Mouse (Mus musculus) cerebellum, adult 2 months (tissue): ENCODE data around the gene Adcy9. TPM values are rescaled to one million over a fixed set of nuclear protein-coding genes. Genes with fewer than 3 reads are reported as not detected.
"Not testable (repeated sequence)": the region's sequence is repeated elsewhere in the genome, so short reads cannot be mapped to it uniquely, and the experiment has no call there.

ENCODE experiments used
- DNase-seq, 2 experiments: peaks; one replicate each; pipeline ENCODE4 v3.0.0; 2021
- H3K27ac ChIP-seq: fragments of 200-500 bp; 2 replicates; pipeline ENCODE4 v1.5.1; 2012; ENCODE audit warnings: low read length, control low read depth, inconsistent platforms; ENCODE audit not compliant: insufficient read depth
- H3K27me3 ChIP-seq: fragments of 200-500 bp; 2 replicates; pipeline ENCODE4 v1.6.1; 2012; ENCODE audit warnings: inconsistent platforms, mild to moderate bottlenecking, low read length, moderate library complexity; ENCODE audit not compliant: control insufficient read depth, insufficient read depth
- H3K4me1 ChIP-seq: fragments of 200-500 bp; 2 replicates; pipeline ENCODE4 v1.6.1; 2011; ENCODE audit warnings: low read length; ENCODE audit not compliant: control insufficient read depth, insufficient read depth
- H3K4me3 ChIP-seq: fragments of 200-500 bp; replicated peaks from 2 replicates; pipeline ENCODE3; 2011; ENCODE audit warnings: mild to moderate bottlenecking, low read depth, low read length, control low read depth; ENCODE audit not compliant: insufficient read depth
- CTCF ChIP-seq: fragments of 200-500 bp; IDR thresholded peaks from 2 replicates; pipeline ENCODE4 v1.5.1; 2011; ENCODE audit warnings: low read depth, mild to moderate bottlenecking, control low read depth, low read length, moderate library complexity, borderline replicate concordance; ENCODE audit not compliant: insufficient read depth
- POLR2A ChIP-seq: fragments of 200-500 bp; IDR thresholded peaks from 2 replicates; pipeline ENCODE4 v1.6.1; 2011; ENCODE audit warnings: low read length, control low read depth, borderline replicate concordance; ENCODE audit not compliant: insufficient read depth
- WGBS: fragments of 180-500 bp; shearing (Covaris S2); methylation state at CpG from one replicate; pipeline ENCODE4 v1.1.7; 2018; 5-methylcytosine and 5-hydroxymethylcytosine counted together
- polyA plus RNA-seq: library from polyadenylated mRNA; depleted of rRNA; stranded (reverse); fragments of >200 nt; gene quantifications from 2 replicates; pipeline ENCODE4 v1.2.3, GENCODE M21; 2012

Gene Adcy9
- polyA plus RNA-seq, 1 experiment: 23.7 TPM

DNA sequence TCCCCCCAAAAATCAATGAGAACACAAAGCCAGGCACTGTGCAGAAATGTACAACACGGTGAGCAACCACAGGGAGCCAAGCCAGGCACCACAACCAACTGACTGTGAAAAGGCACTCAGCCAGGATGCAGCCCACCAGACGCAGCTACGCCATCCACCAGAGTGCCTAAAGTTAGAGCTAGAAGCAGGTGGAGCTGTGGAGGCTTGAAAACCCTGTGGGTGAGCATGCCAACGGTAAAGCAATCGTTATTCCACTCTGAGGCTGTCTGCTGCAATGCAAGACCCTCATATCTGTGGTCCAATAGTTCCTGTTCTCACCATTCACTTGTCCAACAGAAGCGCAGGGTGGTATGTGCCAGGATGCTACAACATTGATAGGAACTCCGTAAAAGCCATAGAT is 77.7 kb downstream of the Adcy9 start:
- no peak for TF ChIP-seq CTCF
- TF ChIP-seq POLR2A: no peak
- DNase-seq: no peak

DNA sequence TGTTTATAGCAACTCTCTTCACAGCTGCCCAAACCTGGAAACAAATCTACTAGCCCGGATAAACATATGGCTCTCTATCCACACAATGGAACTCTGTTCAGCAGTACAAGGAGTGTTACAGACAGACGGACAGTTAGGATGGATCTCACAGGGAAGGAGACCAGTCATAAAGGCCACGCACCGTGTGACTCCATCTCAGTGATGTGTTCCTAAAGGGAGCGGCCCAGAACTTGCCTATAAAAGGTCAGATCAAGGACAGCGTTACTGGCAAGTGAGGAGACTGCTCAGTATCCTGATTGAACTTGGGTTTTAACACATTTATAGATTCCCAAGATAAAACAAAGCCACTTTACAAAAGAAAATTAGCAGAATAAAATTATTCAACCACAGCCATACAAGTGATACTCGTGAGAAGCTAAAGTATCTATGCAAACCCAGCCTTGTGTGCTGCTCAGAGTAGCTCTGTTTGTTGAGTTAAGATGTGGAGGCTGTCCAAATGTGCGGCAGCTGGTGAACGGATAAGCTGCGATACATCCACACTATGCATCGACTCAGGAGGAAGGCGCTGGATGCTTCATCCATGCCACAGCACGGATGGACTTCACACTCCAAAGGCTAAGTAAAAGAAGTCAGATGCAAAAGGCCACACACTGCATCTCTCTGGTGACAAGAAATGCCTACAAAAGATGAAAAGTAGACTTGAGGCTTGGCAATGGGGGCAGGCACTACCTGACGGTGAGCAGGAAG is 78.8 kb downstream of the Adcy9 start:
- Histone ChIP-seq H3K27me3 (no peaks in the 10 kb centered on the region), H3K27ac (no peak overlapping the region), H3K4me3 (no peak overlapping the region), H3K4me1 (peaks cover 9% of the 10 kb centered on the region)
- no peak for DNase-seq
- WGBS: 49% methylated on average over 14 of the region's 14 CpGs
- TF ChIP-seq CTCF: no peak
- no peak for TF ChIP-seq POLR2A

More for the DNA sequence above, 77.7 kb downstream of the Adcy9 start:
- no peaks in the 10 kb centered on the region for H3K27me3 ChIP-seq
- H3K4me3 ChIP-seq: no peak overlapping the region
- WGBS: 56% methylated on average over 7 of the region's 7 CpGs
- H3K4me1 ChIP-seq: peaks cover 9% of the 10 kb centered on the region
- H3K27ac ChIP-seq: no peak overlapping the region

GRCm38 (mm10) chr16:4339216-4339615 is 81.1 kb downstream of the Adcy9 start:
- not testable (repeated sequence) for H3K4me3 ChIP-seq, H3K27ac ChIP-seq, DNase-seq, H3K4me1 ChIP-seq, H3K27me3 ChIP-seq
- WGBS: 72% methylated on average over 7 of the region's 7 CpGs

GRCm38 (mm10) chr16:4337269-4337668 is 83.0 kb downstream of the Adcy9 start:
- WGBS: 58% methylated on average over 4 of the region's 4 CpGs
- TF ChIP-seq POLR2A: no peak
- peaks cover 9% of the 10 kb centered on the region for H3K4me1 ChIP-seq
- no peaks in the 10 kb centered on the region for H3K27me3 ChIP-seq
- H3K4me3 ChIP-seq: no peak overlapping the region
- DNase-seq: no peak
- no peak overlapping the region for H3K27ac ChIP-seq

GRCm38 (mm10) chr16:4333788-4334187 is 86.5 kb downstream of the Adcy9 start:
- peaks cover 7% of the 10 kb centered on the region for H3K4me1 ChIP-seq
- 90% methylated on average over 5 of the region's 5 CpGs for WGBS
- no peak overlapping the region for H3K27ac ChIP-seq
- H3K4me3 ChIP-seq: no peak overlapping the region
- no peaks in the 10 kb centered on the region for H3K27me3 ChIP-seq
- DNase-seq: no peak
- TF ChIP-seq CTCF (no peak), POLR2A (no peak)

DNA sequence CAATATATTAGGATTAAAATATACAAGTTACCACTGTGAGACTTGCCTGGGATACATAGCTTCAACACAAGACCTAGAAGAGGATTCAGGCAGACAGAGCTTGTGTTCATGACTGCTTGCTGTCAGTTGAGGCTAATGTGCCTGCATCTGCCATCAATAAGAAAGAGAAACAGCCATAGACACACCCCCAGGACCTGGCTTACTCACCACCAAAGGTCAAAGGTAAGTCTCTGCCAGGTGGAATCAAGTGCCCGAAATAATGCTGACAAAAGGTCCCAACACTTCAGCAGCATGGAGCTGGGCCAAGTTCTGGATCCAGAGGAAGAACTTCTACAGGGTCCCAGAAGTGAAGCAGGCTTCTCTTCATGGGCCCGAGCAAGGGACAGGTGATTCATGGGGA is 86.9 kb downstream of the Adcy9 start:
- no peak for DNase-seq
- H3K27me3 ChIP-seq: no peaks in the 10 kb centered on the region
- peaks cover 7% of the 10 kb centered on the region for H3K4me1 ChIP-seq
- TF ChIP-seq CTCF (no peak), POLR2A (no peak)
- WGBS: 86% methylated on average over 2 of the region's 2 CpGs
- no peak overlapping the region for H3K27ac ChIP-seq
- no peak overlapping the region for H3K4me3 ChIP-seq

GRCm38 (mm10) chr16:4327081-4327480 is 93.2 kb downstream of the Adcy9 start:
- H3K27ac ChIP-seq: no peak overlapping the region
- no peaks in the 10 kb centered on the region for H3K27me3 ChIP-seq
- H3K4me3 ChIP-seq: no peak overlapping the region
- no peak for TF ChIP-seq POLR2A
- no peak for TF ChIP-seq CTCF
- no peak for DNase-seq
- peaks cover 10% of the 10 kb centered on the region for H3K4me1 ChIP-seq

DNA sequence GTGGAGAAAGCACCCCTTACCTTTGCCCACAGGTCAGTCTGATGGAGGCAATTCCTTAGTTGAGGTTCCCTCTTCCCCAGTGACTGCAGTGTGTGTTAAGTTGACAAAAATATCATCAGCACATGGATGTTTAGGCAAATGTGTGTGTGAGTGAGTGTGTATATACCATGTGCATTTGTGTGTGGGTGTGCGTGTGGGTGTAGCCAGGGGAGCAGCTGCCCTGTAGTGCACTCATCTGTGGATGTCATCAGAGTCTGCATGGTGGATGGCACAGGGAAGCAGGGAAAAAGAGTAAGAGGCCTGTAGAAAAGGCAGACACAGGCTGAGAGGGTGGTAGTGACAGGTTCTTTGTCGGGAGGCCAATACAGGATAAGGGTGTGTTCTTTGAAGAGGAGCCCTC is 94.5 kb downstream of the Adcy9 start:
- no peaks in the 10 kb centered on the region for H3K27me3 ChIP-seq
- 78% methylated on average over 2 of the region's 2 CpGs for WGBS
- no peak overlapping the region for H3K4me3 ChIP-seq
- H3K27ac ChIP-seq: no peak overlapping the region
- peaks cover 9% of the 10 kb centered on the region for H3K4me1 ChIP-seq
- DNase-seq: no peak
- no peak for TF ChIP-seq CTCF
